Mouse (Mus musculus) T-helper 17 cell (primary cell): ENCODE data around the gene Det1.

Experiments used
- in situ Hi-C, 2 experiments: fragments of 300-600 bp; cut with MboI, MseI; formaldehyde crosslinking; loops; 1 replicate in 1 of 2; 2 replicates in 1 of 2; pipeline ENCODE4 v1.15.1; 2025; ENCODE audit warnings: high pct_unique_total_duplicates in 2 of 2

The Det1 gene

GRCm38 (mm10) chr7:78791359-78792222, 55.5 kb downstream of the Det1 start:
- in situ Hi-C loops, result loop anchor here (5.0 kb wide), 3 partner anchors 51 to 286 kb away; no protein-coding TSS in a partner anchor

- in situ Hi-C loops, result no loop called here
Measured at GRCm38 (mm10) chr7:78787793-78788380, 59.2 kb downstream of the Det1 start.

GRCm38 (mm10) chr7:78785906-78786305, 61.2 kb downstream of the Det1 start:
- in situ Hi-C loops, result no loop called here

GRCm38 (mm10) chr7:78782639-78783581, 64.2 kb downstream of the Det1 start, which contains the start of the genes Mrps11 and Mrpl46:
Gene Mrps11, plus strand, starts transcription at chr7:78783119.
Gene Mrpl46, minus strand, starts transcription at chr7:78783531.
- in situ Hi-C loops, result no loop called here

- in situ Hi-C loops, result no loop called here
Measured at GRCm38 (mm10) chr7:78778741-78779140, 68.3 kb downstream of the Det1 start.
